Mouse (Mus musculus): ENCODE data around the gene Inka2. TPM values are rescaled to one million over a fixed set of nuclear protein-coding genes. Genes with fewer than 3 reads are reported as not detected.

The Inka2 gene
- total and polyA plus RNA-seq, 3 experiments: 1.9 to 4.6 (median 3.0) TPM

DNA sequence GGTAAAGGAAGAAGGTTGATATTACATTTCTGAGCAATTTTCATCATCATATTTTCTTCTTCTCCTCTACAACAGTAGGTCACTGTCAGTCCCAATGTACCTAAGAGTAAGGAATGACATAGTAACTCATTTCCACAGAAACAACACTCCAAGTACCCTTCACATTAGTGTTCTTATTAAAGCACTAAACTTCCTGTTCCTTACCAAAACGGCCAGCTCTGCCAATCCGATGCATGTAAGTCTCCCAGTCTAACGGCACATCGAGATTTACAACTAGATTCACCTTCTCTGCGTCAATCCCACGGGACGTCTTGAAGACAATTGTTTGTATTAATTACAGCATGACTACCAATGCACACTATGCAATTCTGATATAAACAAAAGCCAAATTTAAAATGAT is 24.1 kb upstream of the Inka2 start:
- Histone ChIP-seq H3K4me3 (ENCODE audit: low read depth, low read length) (no peak overlapping the region), H3K36me3 (replicated peaks) (peaks cover 82% of the 10 kb centered on the region), H3K4me1 (ENCODE audit: insufficient read depth, low read depth, low read length) (peaks cover 2% of the 10 kb centered on the region; the same call in 1 of the 2 replicates), H3K27me3 (ENCODE audit: insufficient read depth, low read length) (no peaks in the 10 kb centered on the region), H3K9me3 (replicated peaks) (no peaks in the 10 kb centered on the region)
- ATAC-seq (ENCODE audit: extremely low read depth, insufficient number of reproducible peaks, low FRiP score, poor library complexity, severe bottlenecking) (no peak), DNase-seq (ENCODE audit: low spot score) (no peak)
- TF ChIP-seq GATA2 (IDR thresholded peaks at IDR 0.05; ENCODE audit: borderline replicate concordance, low read depth, low read length): no peak
- TF ChIP-seq CTCF (IDR thresholded peaks at IDR 0.05; ENCODE audit: low read depth, low read length): no peak
- TF ChIP-seq GATA1 (IDR thresholded peaks at IDR 0.05; ENCODE audit: borderline replicate concordance, low read length): no peak
- TF ChIP-seq TAL1 (conservative IDR thresholded peaks at IDR 0.05; ENCODE audit: low read depth, low read length): no peak
- no peak for TF ChIP-seq POLR2AphosphoS5 (IDR thresholded peaks at IDR 0.05; ENCODE audit: insufficient replicate concordance, low read depth, low read length)

DNA sequence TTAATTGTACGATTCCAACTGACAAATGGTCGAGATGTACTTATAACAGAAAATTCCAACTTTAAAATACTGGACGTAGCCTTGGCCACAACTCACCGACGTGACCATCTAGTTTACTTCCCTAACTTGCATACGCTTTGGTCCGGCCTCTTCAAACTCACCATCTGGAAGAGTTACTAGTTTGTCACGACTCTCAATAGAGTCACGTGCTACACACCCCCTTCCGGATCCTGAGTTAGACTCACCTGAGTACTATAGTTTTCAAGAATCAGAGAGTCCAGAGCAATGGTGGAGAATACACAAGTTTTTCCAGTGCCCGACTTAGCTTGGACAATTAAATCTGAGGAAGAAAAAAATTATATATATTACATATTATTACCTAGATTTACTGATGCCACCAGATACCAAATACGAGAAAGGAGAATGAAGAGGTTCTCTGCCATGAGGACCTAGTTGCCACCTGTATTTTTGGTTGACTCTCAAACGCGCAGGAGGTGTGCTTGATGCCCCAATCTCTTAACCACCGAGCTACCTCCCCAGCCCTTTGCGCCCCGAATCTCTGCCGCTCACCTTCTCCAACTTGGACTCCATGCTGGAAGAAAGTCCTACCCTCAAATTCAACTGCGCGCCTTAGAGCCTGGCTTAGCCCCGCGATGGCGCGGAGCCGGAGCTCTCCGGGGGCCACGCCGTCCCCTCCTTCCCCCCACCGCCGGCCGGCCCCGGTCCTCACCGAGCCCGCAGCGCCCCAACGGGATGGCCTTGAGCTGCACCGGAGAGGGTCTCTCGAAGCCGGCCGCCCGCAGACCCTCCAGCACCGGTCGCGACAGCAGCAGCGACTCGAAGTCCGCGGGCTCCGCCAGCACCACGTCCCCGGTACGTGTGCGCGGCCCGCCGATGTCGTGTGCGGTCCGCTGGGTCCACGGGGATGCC is 17.7 kb upstream of the Inka2 start:
- no peaks in the 10 kb centered on the region for H3K9me3 ChIP-seq (replicated peaks)
- H3K36me3 ChIP-seq (replicated peaks): peaks cover 32% of the 10 kb centered on the region
- peak overlapping the region; percentile 98 for H3K4me3 ChIP-seq (ENCODE audit: low read depth, low read length)
- TF ChIP-seq GATA1 (IDR thresholded peaks at IDR 0.05; ENCODE audit: borderline replicate concordance, low read length): no peak
- no peak for TF ChIP-seq GATA2 (IDR thresholded peaks at IDR 0.05; ENCODE audit: borderline replicate concordance, low read depth, low read length)
- no peak for TF ChIP-seq TAL1 (conservative IDR thresholded peaks at IDR 0.05; ENCODE audit: low read depth, low read length)
- no peak for TF ChIP-seq POLR2AphosphoS5 (IDR thresholded peaks at IDR 0.05; ENCODE audit: insufficient replicate concordance, low read depth, low read length)
- no peak for TF ChIP-seq CTCF (IDR thresholded peaks at IDR 0.05; ENCODE audit: low read depth, low read length)
- DNase-seq (ENCODE audit: low spot score) (peak; percentile 41), ATAC-seq (ENCODE audit: extremely low read depth, insufficient number of reproducible peaks, low FRiP score, poor library complexity, severe bottlenecking) (no peak)
- peaks cover 18% of the 10 kb centered on the region for H3K4me1 ChIP-seq (ENCODE audit: insufficient read depth, low read depth, low read length)
- no peaks in the 10 kb centered on the region for H3K27me3 ChIP-seq (ENCODE audit: insufficient read depth, low read length)

DNA sequence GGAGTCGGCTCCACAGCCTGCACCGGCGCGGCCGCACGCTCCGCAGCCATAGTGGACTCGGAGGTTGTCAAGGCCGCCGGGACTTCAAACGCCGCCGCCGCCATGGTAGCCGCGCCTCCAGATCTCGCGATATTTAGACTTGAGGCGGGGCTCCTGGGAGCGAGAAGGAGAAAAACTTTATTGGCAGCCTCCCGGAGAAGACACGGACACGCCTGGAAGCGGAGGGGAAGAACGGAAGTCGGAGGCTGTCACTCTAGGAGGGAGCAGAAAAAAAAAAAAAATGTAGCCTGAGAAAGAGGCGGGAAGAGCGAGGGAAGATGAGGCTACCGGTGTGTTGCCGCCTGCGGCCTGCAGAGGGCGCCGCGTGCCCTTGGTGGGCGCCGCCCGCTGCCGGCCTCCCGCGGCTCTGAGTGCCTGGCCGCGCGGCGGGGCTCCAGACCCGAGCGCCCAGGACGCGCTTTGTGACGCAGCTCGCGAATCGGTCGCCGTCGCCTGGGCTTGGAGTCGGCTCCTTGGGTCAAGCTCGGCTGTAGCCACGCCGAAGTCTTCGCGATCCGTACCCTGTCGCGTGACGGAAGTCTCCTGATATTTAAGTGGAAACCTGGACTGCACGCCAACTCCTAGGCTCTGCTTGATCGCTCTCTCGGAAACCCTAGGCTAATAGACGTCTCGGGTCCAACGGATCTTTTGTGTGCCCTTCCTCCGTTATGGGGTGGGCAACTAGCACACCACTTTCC is 16.9 kb upstream of the Inka2 start, which contains the start of gene Ddx20:
Gene Ddx20 (minus strand): TSS at position 251 of the 737 bp plus-strand sequence.
- Histone ChIP-seq H3K27me3 (ENCODE audit: insufficient read depth, low read length) (no peaks in the 10 kb centered on the region), H3K4me3 (ENCODE audit: low read depth, low read length) (peak within 1 kb of the TSS; percentile 98), H3K36me3 (replicated peaks) (peaks cover 26% of the 10 kb centered on the region), H3K9me3 (replicated peaks) (no peaks in the 10 kb centered on the region), H3K4me1 (ENCODE audit: insufficient read depth, low read depth, low read length) (peaks cover 18% of the 10 kb centered on the region)
- ATAC-seq (ENCODE audit: extremely low read depth, insufficient number of reproducible peaks, low FRiP score, poor library complexity, severe bottlenecking) (peak; percentile 95), DNase-seq (ENCODE audit: low spot score) (peak; percentile 88)
- TF ChIP-seq TAL1 (conservative IDR thresholded peaks at IDR 0.05; ENCODE audit: low read depth, low read length) (no peak), GATA1 (IDR thresholded peaks at IDR 0.05; ENCODE audit: borderline replicate concordance, low read length) (no peak), GATA2 (IDR thresholded peaks at IDR 0.05; ENCODE audit: borderline replicate concordance, low read depth, low read length) (no peak), CTCF (IDR thresholded peaks at IDR 0.05; ENCODE audit: low read depth, low read length) (peak; percentile 78), POLR2AphosphoS5 (IDR thresholded peaks at IDR 0.05; ENCODE audit: insufficient replicate concordance, low read depth, low read length) (no peak)

DNA sequence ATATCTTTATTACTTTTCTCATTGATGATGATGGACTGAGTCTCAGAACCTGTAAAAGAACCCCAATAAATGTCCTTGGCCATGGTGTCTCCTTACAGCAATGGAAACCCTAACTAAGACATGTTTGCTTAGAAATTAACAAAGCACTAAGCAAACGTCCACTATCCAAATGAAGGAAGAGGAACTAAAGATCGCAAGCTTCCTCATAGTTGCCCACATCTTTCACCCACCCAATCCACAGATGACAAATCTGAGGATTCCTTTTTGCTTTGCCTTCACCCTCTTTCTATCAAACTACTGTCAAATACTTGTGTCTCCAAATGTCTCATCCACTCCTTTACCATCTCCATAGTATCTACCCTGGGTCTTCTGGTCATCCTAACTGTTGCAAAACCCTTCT is 15.9 kb upstream of the Inka2 start:
- DNase-seq (ENCODE audit: low spot score) (no peak), ATAC-seq (ENCODE audit: extremely low read depth, insufficient number of reproducible peaks, low FRiP score, poor library complexity, severe bottlenecking) (no peak)
- TF ChIP-seq CTCF (IDR thresholded peaks at IDR 0.05; ENCODE audit: low read depth, low read length) (no peak), TAL1 (conservative IDR thresholded peaks at IDR 0.05; ENCODE audit: low read depth, low read length) (no peak), GATA2 (IDR thresholded peaks at IDR 0.05; ENCODE audit: borderline replicate concordance, low read depth, low read length) (no peak), POLR2AphosphoS5 (IDR thresholded peaks at IDR 0.05; ENCODE audit: insufficient replicate concordance, low read depth, low read length) (no peak), GATA1 (IDR thresholded peaks at IDR 0.05; ENCODE audit: borderline replicate concordance, low read length) (no peak)
- Histone ChIP-seq H3K9me3 (replicated peaks) (no peaks in the 10 kb centered on the region), H3K4me1 (ENCODE audit: insufficient read depth, low read depth, low read length) (peaks cover 23% of the 10 kb centered on the region), H3K27me3 (ENCODE audit: insufficient read depth, low read length) (peaks cover 5% of the 10 kb centered on the region; the same call in 1 of the 2 replicates), H3K36me3 (replicated peaks) (peaks cover 15% of the 10 kb centered on the region), H3K4me3 (ENCODE audit: low read depth, low read length) (no peak overlapping the region)

DNA sequence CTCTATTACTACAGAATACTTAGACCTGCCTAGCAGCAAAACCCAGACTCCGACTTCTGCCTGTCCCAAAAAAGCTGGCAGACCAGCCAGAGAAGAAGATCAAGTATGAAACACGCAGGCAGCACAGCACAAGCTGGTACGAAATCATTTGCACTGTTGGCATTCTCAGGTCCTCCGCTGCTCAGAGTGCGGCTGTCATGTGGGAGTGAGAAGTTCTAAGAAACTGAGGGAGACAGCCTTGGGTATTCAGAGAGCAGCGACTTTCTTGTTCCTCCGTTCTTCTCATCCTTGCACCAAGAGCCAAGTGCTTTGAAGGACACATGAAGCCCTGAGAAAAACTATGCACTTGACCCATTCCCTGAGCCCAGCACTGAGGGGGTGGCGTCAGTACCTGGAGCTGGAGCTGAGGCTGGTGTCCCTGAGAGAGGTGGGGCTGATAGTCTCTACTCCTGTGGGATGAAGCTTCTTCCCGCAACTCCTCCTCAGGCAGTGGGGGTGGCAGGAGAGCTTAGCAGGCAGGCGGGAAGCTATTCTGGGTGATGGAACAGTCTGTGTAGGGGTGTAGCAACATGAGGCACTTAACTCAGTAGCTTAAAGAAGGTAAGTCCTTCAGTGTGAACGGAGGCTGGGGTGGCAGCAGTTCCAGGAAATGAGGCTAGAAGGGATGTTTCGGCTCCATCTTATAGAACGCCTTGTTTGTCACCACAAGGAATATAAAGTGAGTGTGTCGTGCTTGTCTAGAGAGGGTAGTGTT is 10.9 kb upstream of the Inka2 start:
- no peak for DNase-seq (ENCODE audit: low spot score)
- Histone ChIP-seq H3K4me3 (ENCODE audit: low read depth, low read length) (no peak overlapping the region), H3K4me1 (ENCODE audit: insufficient read depth, low read depth, low read length) (peaks cover 51% of the 10 kb centered on the region), H3K36me3 (replicated peaks) (no peaks in the 10 kb centered on the region), H3K27me3 (ENCODE audit: insufficient read depth, low read length) (peaks cover 12% of the 10 kb centered on the region; the same call in 1 of the 2 replicates), H3K9me3 (replicated peaks) (no peaks in the 10 kb centered on the region)
- ATAC-seq (ENCODE audit: extremely low read depth, insufficient number of reproducible peaks, low FRiP score, poor library complexity, severe bottlenecking): no peak
- TF ChIP-seq CTCF (IDR thresholded peaks at IDR 0.05; ENCODE audit: low read depth, low read length): no peak
- TF ChIP-seq TAL1 (conservative IDR thresholded peaks at IDR 0.05; ENCODE audit: low read depth, low read length): no peak
- TF ChIP-seq POLR2AphosphoS5 (IDR thresholded peaks at IDR 0.05; ENCODE audit: insufficient replicate concordance, low read depth, low read length): no peak
- TF ChIP-seq GATA2 (IDR thresholded peaks at IDR 0.05; ENCODE audit: borderline replicate concordance, low read depth, low read length): no peak
- no peak for TF ChIP-seq GATA1 (IDR thresholded peaks at IDR 0.05; ENCODE audit: borderline replicate concordance, low read length)

All from G1E (cell line).